Mouse (Mus musculus): ENCODE measurements around the gene Galntl6. TPM values are rescaled to one million over a fixed set of nuclear protein-coding genes. Genes with fewer than 3 reads are reported as not detected.

Gene Galntl6
- polyA plus RNA-seq, 1 experiment from 2014 or later, result 21.3 TPM

GRCm38 (mm10) chr8:58244830-58245229, 667.6 kb downstream of the Galntl6 start:
- Histone ChIP-seq H3K4me3 (replicated peaks) (no peak overlapping the region), H3K27me3 (replicated peaks) (no peaks in the 10 kb centered on the region), H3K4me2 (no peak overlapping the region), H3K36me3 (no peaks in the 10 kb centered on the region), H3K9ac (replicated peaks) (no peak overlapping the region), H3K9me3 (replicated peaks) (no peaks in the 10 kb centered on the region), H3K27ac (replicated peaks) (no peak overlapping the region), H3K4me1 (no peaks in the 10 kb centered on the region)
- WGBS, result 90% methylated on average over 3 of the region's 3 CpGs
- ATAC-seq (ENCODE audit: low FRiP score), result no peak

GRCm38 (mm10) chr8:58234220-58234619, 678.2 kb downstream of the Galntl6 start:
- H3K4me2 ChIP-seq, result no peak overlapping the region
- WGBS, result 35% methylated on average over 2 of the region's 2 CpGs
- no peak overlapping the region for H3K9ac ChIP-seq (replicated peaks)
- ATAC-seq (ENCODE audit: low FRiP score), result no peak
- no peaks in the 10 kb centered on the region for H3K4me1 ChIP-seq
- no peak overlapping the region for H3K27ac ChIP-seq (replicated peaks)
- no peaks in the 10 kb centered on the region for H3K9me3 ChIP-seq (replicated peaks)
- H3K27me3 ChIP-seq (replicated peaks), result no peaks in the 10 kb centered on the region
- no peak overlapping the region for H3K4me3 ChIP-seq (replicated peaks)
- H3K36me3 ChIP-seq, result no peaks in the 10 kb centered on the region

GRCm38 (mm10) chr8:58228725-58229124, 683.7 kb downstream of the Galntl6 start:
- Histone ChIP-seq H3K4me2 (no peak overlapping the region), H3K36me3 (no peaks in the 10 kb centered on the region), H3K9me3 (replicated peaks) (no peaks in the 10 kb centered on the region), H3K4me1 (no peaks in the 10 kb centered on the region), H3K4me3 (replicated peaks) (no peak overlapping the region), H3K9ac (replicated peaks) (no peak overlapping the region), H3K27ac (replicated peaks) (no peak overlapping the region), H3K27me3 (replicated peaks) (no peaks in the 10 kb centered on the region)
- ATAC-seq (ENCODE audit: low FRiP score), result no peak
- 92% methylated on average over 1 of the region's 1 CpGs for WGBS

GRCm38 (mm10) chr8:58217885-58218284, 694.6 kb downstream of the Galntl6 start:
- 47% methylated on average over 8 of the region's 8 CpGs for WGBS
- H3K27ac ChIP-seq (replicated peaks), result no peak overlapping the region
- H3K9me3 ChIP-seq (replicated peaks), result no peaks in the 10 kb centered on the region
- no peak overlapping the region for H3K4me3 ChIP-seq (replicated peaks)
- no peaks in the 10 kb centered on the region for H3K27me3 ChIP-seq (replicated peaks)
- no peak overlapping the region for H3K9ac ChIP-seq (replicated peaks)
- ATAC-seq (ENCODE audit: low FRiP score), result no peak
- H3K4me1 ChIP-seq, result no peaks in the 10 kb centered on the region; the same call in 1 of the 2 replicates
- H3K36me3 ChIP-seq, result no peaks in the 10 kb centered on the region
- H3K4me2 ChIP-seq, result no peak overlapping the region

GRCm38 (mm10) chr8:58189694-58190093, 722.7 kb downstream of the Galntl6 start:
- H3K9ac ChIP-seq (replicated peaks), result no peak overlapping the region
- no peak for ATAC-seq (ENCODE audit: low FRiP score)
- H3K9me3 ChIP-seq (replicated peaks), result no peaks in the 10 kb centered on the region
- WGBS, result 88% methylated on average over 1 of the region's 1 CpGs
- H3K36me3 ChIP-seq, result no peaks in the 10 kb centered on the region
- H3K4me2 ChIP-seq, result no peak overlapping the region
- no peaks in the 10 kb centered on the region for H3K4me1 ChIP-seq
- H3K27me3 ChIP-seq (replicated peaks), result no peaks in the 10 kb centered on the region
- no peak overlapping the region for H3K27ac ChIP-seq (replicated peaks)
- no peak overlapping the region for H3K4me3 ChIP-seq (replicated peaks)

GRCm38 (mm10) chr8:58146961-58147360, 765.5 kb downstream of the Galntl6 start:
- no peak overlapping the region for H3K27ac ChIP-seq (replicated peaks)
- no peaks in the 10 kb centered on the region for H3K4me1 ChIP-seq
- no peaks in the 10 kb centered on the region for H3K36me3 ChIP-seq
- no peaks in the 10 kb centered on the region for H3K27me3 ChIP-seq (replicated peaks)
- ATAC-seq (ENCODE audit: low FRiP score), result 0 out of 2 replicates have a peak, but pooled peaks have one; percentile 59
- H3K4me3 ChIP-seq (replicated peaks), result no peak overlapping the region
- H3K9ac ChIP-seq (replicated peaks), result no peak overlapping the region
- H3K9me3 ChIP-seq (replicated peaks), result no peaks in the 10 kb centered on the region
- WGBS, result 18% methylated on average over 1 of the region's 1 CpGs
- H3K4me2 ChIP-seq, result no peak overlapping the region

GRCm38 (mm10) chr8:58086733-58087132, 825.7 kb downstream of the Galntl6 start:
- Histone ChIP-seq H3K4me2 (no peak overlapping the region), H3K27ac (replicated peaks) (no peak overlapping the region), H3K36me3 (no peaks in the 10 kb centered on the region), H3K9ac (replicated peaks) (no peak overlapping the region), H3K27me3 (replicated peaks) (no peaks in the 10 kb centered on the region), H3K9me3 (replicated peaks) (no peaks in the 10 kb centered on the region), H3K4me3 (replicated peaks) (no peak overlapping the region), H3K4me1 (no peaks in the 10 kb centered on the region)
- ATAC-seq (ENCODE audit: low FRiP score), result no peak
- 70% methylated on average over 4 of the region's 4 CpGs for WGBS

- Histone ChIP-seq H3K9me3 (replicated peaks) (no peaks in the 10 kb centered on the region), H3K36me3 (no peaks in the 10 kb centered on the region), H3K4me3 (replicated peaks) (no peak overlapping the region), H3K4me2 (no peak overlapping the region), H3K27me3 (replicated peaks) (no peaks in the 10 kb centered on the region), H3K27ac (replicated peaks) (no peak overlapping the region), H3K9ac (replicated peaks) (no peak overlapping the region), H3K4me1 (no peaks in the 10 kb centered on the region)
- no peak for ATAC-seq (ENCODE audit: low FRiP score)
- 83% methylated on average over 6 of the region's 6 CpGs for WGBS
Observed at GRCm38 (mm10) chr8:58084931-58085330, 827.5 kb downstream of the Galntl6 start.

- H3K27me3 ChIP-seq (replicated peaks), result no peaks in the 10 kb centered on the region
- WGBS, result 86% methylated on average over 5 of the region's 5 CpGs
Observed at GRCm38 (mm10) chr8:58081715-58082114, 830.7 kb downstream of the Galntl6 start.

GRCm38 (mm10) chr8:58074611-58075010, 837.8 kb downstream of the Galntl6 start:
- Histone ChIP-seq H3K4me1 (no peaks in the 10 kb centered on the region), H3K27ac (replicated peaks) (no peak overlapping the region), H3K4me3 (replicated peaks) (no peak overlapping the region), H3K27me3 (replicated peaks) (no peaks in the 10 kb centered on the region), H3K36me3 (no peaks in the 10 kb centered on the region), H3K4me2 (no peak overlapping the region), H3K9ac (replicated peaks) (no peak overlapping the region), H3K9me3 (replicated peaks) (no peaks in the 10 kb centered on the region)
- 69% methylated on average over 4 of the region's 4 CpGs for WGBS
- no peak for ATAC-seq (ENCODE audit: low FRiP score)

More at GRCm38 (mm10) chr8:58081715-58082114, 830.7 kb downstream of the Galntl6 start:
- Histone ChIP-seq H3K9me3 (replicated peaks) (no peaks in the 10 kb centered on the region), H3K36me3 (no peaks in the 10 kb centered on the region), H3K9ac (replicated peaks) (no peak overlapping the region), H3K4me3 (replicated peaks) (no peak overlapping the region), H3K27ac (replicated peaks) (no peak overlapping the region), H3K4me2 (no peak overlapping the region), H3K4me1 (no peaks in the 10 kb centered on the region)
- no peak for ATAC-seq (ENCODE audit: low FRiP score)

- Histone ChIP-seq H3K4me2 (no peak overlapping the region), H3K9ac (replicated peaks) (no peak overlapping the region), H3K9me3 (replicated peaks) (no peaks in the 10 kb centered on the region), H3K27me3 (replicated peaks) (no peaks in the 10 kb centered on the region), H3K4me1 (no peaks in the 10 kb centered on the region), H3K4me3 (replicated peaks) (no peak overlapping the region), H3K27ac (replicated peaks) (no peak overlapping the region), H3K36me3 (no peaks in the 10 kb centered on the region)
- no peak for ATAC-seq (ENCODE audit: low FRiP score)
- 92% methylated on average over 1 of the region's 1 CpGs for WGBS
Observed at GRCm38 (mm10) chr8:58073733-58074132, 838.7 kb downstream of the Galntl6 start.

GRCm38 (mm10) chr8:58032271-58032670, 880.2 kb downstream of the Galntl6 start:
- H3K36me3 ChIP-seq, result no peaks in the 10 kb centered on the region
- no peak overlapping the region for H3K4me3 ChIP-seq (replicated peaks)
- no peak overlapping the region for H3K4me2 ChIP-seq
- ATAC-seq (ENCODE audit: low FRiP score), result no peak
- WGBS, result 80% methylated on average over 3 of the region's 3 CpGs
- H3K4me1 ChIP-seq, result no peaks in the 10 kb centered on the region
- no peak overlapping the region for H3K27ac ChIP-seq (replicated peaks)
- H3K27me3 ChIP-seq (replicated peaks), result no peaks in the 10 kb centered on the region
- H3K9ac ChIP-seq (replicated peaks), result no peak overlapping the region
- no peaks in the 10 kb centered on the region for H3K9me3 ChIP-seq (replicated peaks)

- Histone ChIP-seq H3K4me1 (no peaks in the 10 kb centered on the region), H3K4me2 (no peak overlapping the region), H3K4me3 (replicated peaks) (no peak overlapping the region), H3K36me3 (no peaks in the 10 kb centered on the region), H3K9ac (replicated peaks) (no peak overlapping the region), H3K9me3 (replicated peaks) (no peaks in the 10 kb centered on the region), H3K27me3 (replicated peaks) (no peaks in the 10 kb centered on the region), H3K27ac (replicated peaks) (no peak overlapping the region)
- ATAC-seq (ENCODE audit: low FRiP score), result no peak
- WGBS, result 91% methylated on average over 4 of the region's 4 CpGs
Observed at GRCm38 (mm10) chr8:58025558-58025957, 886.9 kb downstream of the Galntl6 start.
